Mouse (Mus musculus) liver, adult 2 months (tissue): ENCODE results near the gene Cox19. TPM values are rescaled to one million over a fixed set of nuclear protein-coding genes. Genes with fewer than 3 reads are reported as not detected.

Experiments
- DNase-seq: peaks from one replicate; pipeline ENCODE4 v3.0.0-alpha.2; 2011; ENCODE audit warnings: low read depth, low spot score; ENCODE audit errors: extremely low read depth
- H3K27ac ChIP-seq: fragments of 200-500 bp; replicated peaks from 2 replicates; pipeline ENCODE4 v1.5.1; 2012; ENCODE audit warnings: low read depth, mild to moderate bottlenecking, control low read depth, inconsistent platforms, low read length; ENCODE audit not compliant: insufficient read depth
- H3K27me3 ChIP-seq: fragments of 200-500 bp; 2 replicates; pipeline ENCODE4 v1.6.1; 2012; ENCODE audit warnings: mild to moderate bottlenecking, moderate library complexity, low read length, inconsistent platforms; ENCODE audit not compliant: control insufficient read depth, insufficient read depth
- H3K36me3 ChIP-seq: fragments of 200-500 bp; 2 replicates; pipeline ENCODE4 v1.6.1; 2012; ENCODE audit warnings: low read length, inconsistent platforms; ENCODE audit not compliant: control insufficient read depth, insufficient read depth
- H3K4me1 ChIP-seq: fragments of 200-500 bp; 2 replicates; pipeline ENCODE4 v1.6.1; 2011; ENCODE audit warnings: low read length; ENCODE audit not compliant: control insufficient read depth, insufficient read depth
- H3K4me3 ChIP-seq: fragments of 200-500 bp; 2 replicates; pipeline ENCODE4 v1.5.1; 2011; ENCODE audit warnings: low read depth, mild to moderate bottlenecking, control low read depth, low read length, moderate library complexity; ENCODE audit not compliant: insufficient read depth
- H3K79me2 ChIP-seq: fragments of 200-500 bp; 2 replicates; pipeline ENCODE4 v1.6.1; 2012; ENCODE audit warnings: inconsistent platforms, mild to moderate bottlenecking, low read length, moderate library complexity; ENCODE audit not compliant: control insufficient read depth, insufficient read depth
- H3K9ac ChIP-seq: fragments of 200-500 bp; 2 replicates; pipeline ENCODE4 v1.6.1; 2012; ENCODE audit warnings: low read depth, mild to moderate bottlenecking, control low read depth, inconsistent platforms, low read length
- CTCF ChIP-seq: fragments of 200-500 bp; IDR thresholded peaks from 2 replicates; pipeline ENCODE4 v1.5.1; 2011; ENCODE audit warnings: low read depth, low read length, control low read depth
- POLR2A ChIP-seq: fragments of 200-500 bp; IDR thresholded peaks from 2 replicates; pipeline ENCODE4 v1.6.1; 2011; ENCODE audit warnings: low read length, control low read depth; ENCODE audit not compliant: insufficient read depth; ENCODE audit errors: extremely low read depth
- WGBS: fragments of 180-500 bp; shearing (Covaris S2); methylation state at CpG from one replicate; pipeline ENCODE4 v1.1.7; 2018; 5-methylcytosine and 5-hydroxymethylcytosine counted together
- polyA plus RNA-seq: library from polyadenylated mRNA; depleted of rRNA; stranded (reverse); fragments of >200 nt; gene quantifications from 2 replicates; pipeline ENCODE4 v1.2.3, GENCODE M21; 2012
- total RNA-seq: library from RNA; depleted of rRNA; stranded (reverse); fragments of >200 nt; gene quantifications from 2 replicates; pipeline ENCODE4 v1.2.3, GENCODE M21; 2014

Gene Cox19
- total and polyA plus RNA-seq, 2 experiments = 23.6 to 82.4 TPM

DNA sequence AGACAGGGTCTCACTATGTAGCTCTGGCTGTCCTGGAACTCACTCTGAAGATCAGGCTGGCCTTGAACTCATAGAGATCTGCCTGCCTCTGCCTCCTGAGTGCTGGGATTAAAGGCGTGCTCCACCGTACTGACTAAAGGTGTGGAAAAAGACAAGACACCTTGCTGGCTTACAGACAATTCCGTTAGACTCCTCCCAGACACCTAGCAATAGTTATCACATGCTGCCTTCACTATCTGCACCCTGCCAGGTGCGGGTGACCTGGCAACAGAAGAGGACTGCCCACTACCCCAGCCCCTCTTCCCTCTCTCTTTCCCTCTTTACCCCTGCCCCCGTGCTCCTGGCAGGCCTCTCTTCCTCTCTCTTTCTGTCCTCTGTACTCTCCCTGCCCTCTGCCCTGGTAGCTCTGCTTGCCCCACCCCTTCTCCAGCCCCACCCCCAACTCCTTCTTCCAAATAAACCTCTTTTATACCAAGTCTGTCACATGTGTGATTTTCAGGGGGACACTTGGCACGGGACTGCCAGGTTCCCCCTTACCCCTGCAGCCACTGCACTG lies 22.7 kb upstream of the Cox19 start:
- DNase-seq = peak; percentile 76
- H3K4me3 ChIP-seq = no peak overlapping the region
- no peak for TF ChIP-seq POLR2A
- TF ChIP-seq CTCF = no peak
- H3K79me2 ChIP-seq = peaks cover 3% of the 10 kb centered on the region; the same call in 1 of the 2 replicates
- H3K4me1 ChIP-seq = peaks cover 52% of the 10 kb centered on the region
- WGBS = 21% methylated on average over 6 of the region's 6 CpGs
- H3K36me3 ChIP-seq = no peaks in the 10 kb centered on the region
- H3K27ac ChIP-seq = peak overlapping the region; percentile 89
- H3K9ac ChIP-seq = peak overlapping the region; percentile 45
- H3K27me3 ChIP-seq = no peaks in the 10 kb centered on the region

GRCm38 (mm10) chr5:139373126-139373525 lies 21.9 kb upstream of the Cox19 start:
- no peak overlapping the region for H3K4me3 ChIP-seq
- no peaks in the 10 kb centered on the region for H3K36me3 ChIP-seq
- 34% methylated on average over 3 of the region's 3 CpGs for WGBS
- peaks cover 53% of the 10 kb centered on the region for H3K4me1 ChIP-seq
- peaks cover 3% of the 10 kb centered on the region; the same call in 1 of the 2 replicates for H3K79me2 ChIP-seq
- TF ChIP-seq POLR2A = no peak
- no peak for TF ChIP-seq CTCF
- peak overlapping the region; percentile 77 for H3K27ac ChIP-seq
- no peaks in the 10 kb centered on the region for H3K27me3 ChIP-seq
- DNase-seq = peak; percentile 65
- no peak overlapping the region for H3K9ac ChIP-seq

DNA sequence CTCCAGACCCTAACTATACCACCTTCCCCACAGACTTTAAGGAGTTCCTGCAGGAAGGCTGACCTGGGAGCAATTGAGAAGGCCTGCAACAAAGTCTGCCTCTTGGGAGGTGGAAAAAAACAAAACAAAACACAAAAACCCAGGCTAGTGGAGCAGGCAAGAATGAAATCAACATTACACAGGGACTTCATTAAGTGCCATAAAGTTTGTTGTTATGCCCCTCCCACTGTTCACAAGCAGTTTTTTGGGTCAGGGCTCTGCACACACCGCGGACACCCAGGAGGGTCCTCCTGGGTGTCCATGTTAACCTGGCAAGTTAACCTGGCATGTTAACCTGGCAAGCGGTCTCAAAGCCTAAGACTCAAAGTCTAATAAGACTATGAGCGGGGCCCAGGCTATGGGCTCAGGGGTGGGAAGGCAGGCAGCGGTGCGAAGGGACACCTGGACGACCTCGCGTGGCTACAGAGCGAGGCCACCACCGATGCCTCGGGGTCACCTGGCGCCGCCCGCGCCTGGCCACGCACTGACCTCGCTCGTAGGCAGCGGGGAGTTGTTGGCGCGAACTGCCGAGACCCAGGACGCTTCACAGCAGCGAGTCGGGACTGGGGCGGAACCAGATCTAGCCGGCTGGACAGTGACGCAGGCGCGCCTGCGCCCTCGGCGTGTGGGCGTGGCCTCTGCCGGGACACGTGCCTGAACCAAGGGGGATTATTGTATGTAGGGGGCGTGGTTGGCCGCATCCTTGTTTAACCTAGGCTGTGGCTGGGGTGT lies 20.6 kb upstream of the Cox19 start:
- under 1% methylated on average over 39 of the region's 39 CpGs for WGBS
- H3K27me3 ChIP-seq = no peaks in the 10 kb centered on the region
- peak; percentile 91 for DNase-seq

DNA sequence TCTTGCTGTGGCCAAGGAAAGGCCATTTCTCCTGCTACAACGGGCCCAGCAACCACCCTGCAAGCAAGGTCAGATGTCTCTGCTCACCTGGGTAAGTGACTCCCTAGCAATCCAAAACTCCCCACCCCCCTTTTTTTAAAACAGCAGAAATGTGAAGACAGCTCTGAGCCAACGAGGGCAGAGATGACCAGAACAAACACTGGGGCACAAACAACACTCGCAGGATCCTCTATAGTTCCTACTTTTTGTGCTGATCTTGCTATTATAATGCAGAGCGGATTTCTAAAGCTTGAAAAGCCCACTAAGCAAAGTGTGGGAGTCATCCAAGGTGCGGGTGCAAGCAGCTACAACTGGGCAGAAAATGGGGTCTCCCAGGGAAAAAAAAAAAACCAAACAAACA lies 19.9 kb upstream of the Cox19 start:
- H3K79me2 ChIP-seq = peaks cover 3% of the 10 kb centered on the region; the same call in 1 of the 2 replicates
- H3K27me3 ChIP-seq = no peaks in the 10 kb centered on the region
- TF ChIP-seq CTCF (no peak), POLR2A (0 out of 2 replicates have a peak, but pooled peaks have one; percentile 5)
- H3K4me3 ChIP-seq = no peak overlapping the region; the same call in 1 of the 2 replicates
- H3K36me3 ChIP-seq = no peaks in the 10 kb centered on the region
- peak; percentile 74 for DNase-seq
- H3K27ac ChIP-seq = peak overlapping the region; percentile 77
- peak overlapping the region; percentile 68 for H3K9ac ChIP-seq
- WGBS = 14% methylated on average over 5 of the region's 5 CpGs
- H3K4me1 ChIP-seq = peaks cover 67% of the 10 kb centered on the region

More for the DNA sequence above, 20.6 kb upstream of the Cox19 start:
- peak; percentile 93 for TF ChIP-seq POLR2A
- no peak; the same call in 1 of the 2 replicates for TF ChIP-seq CTCF
- H3K27ac ChIP-seq = peak overlapping the region; percentile 77
- H3K4me3 ChIP-seq = peak overlapping the region; percentile 52
- no peaks in the 10 kb centered on the region for H3K36me3 ChIP-seq
- peaks cover 3% of the 10 kb centered on the region; the same call in 1 of the 2 replicates for H3K79me2 ChIP-seq
- H3K9ac ChIP-seq = peak overlapping the region; percentile 68
- H3K4me1 ChIP-seq = peaks cover 62% of the 10 kb centered on the region

DNA sequence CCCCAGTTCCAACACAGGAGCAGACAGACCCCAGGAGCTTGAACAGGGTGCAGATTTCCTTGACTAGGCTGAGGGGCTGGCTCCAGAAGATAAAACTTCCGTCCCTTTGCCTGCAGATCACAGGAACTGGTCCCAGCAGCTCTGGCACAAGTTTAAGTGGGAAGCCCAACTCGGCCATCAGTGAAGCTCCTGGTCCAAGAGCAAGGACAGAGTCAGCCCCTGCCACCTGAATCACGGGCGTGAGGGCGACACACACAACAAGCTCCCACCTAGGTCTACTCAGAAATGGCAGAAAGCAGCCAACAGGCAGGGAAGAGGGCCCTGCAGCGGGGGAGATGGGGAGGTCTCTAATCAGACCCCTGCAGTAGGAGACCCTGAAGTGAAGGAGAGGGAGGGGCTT lies 19.1 kb upstream of the Cox19 start:
- Histone ChIP-seq H3K27ac (peak overlapping the region; percentile 77), H3K4me3 (no peak overlapping the region), H3K4me1 (peaks cover 72% of the 10 kb centered on the region), H3K79me2 (peaks cover 3% of the 10 kb centered on the region; the same call in 1 of the 2 replicates), H3K27me3 (no peaks in the 10 kb centered on the region), H3K9ac (peak overlapping the region; percentile 68), H3K36me3 (no peaks in the 10 kb centered on the region)
- no peak for DNase-seq
- WGBS = 42% methylated on average over 6 of the region's 6 CpGs
- no peak for TF ChIP-seq POLR2A
- no peak for TF ChIP-seq CTCF
